Mouse (Mus musculus) ES-Bruce4 (cell line): Measurements from ENCODE around the gene Med21.

Experiments used
- CTCF ChIP-seq: IDR thresholded peaks from one replicate; pipeline ENCODE4 v1.8.1; 2011; ENCODE audit warnings: low read depth, low read length
- EP300 ChIP-seq: IDR thresholded peaks from 2 replicates; pipeline ENCODE4 v1.6.1; 2011; ENCODE audit warnings: low read depth, low read length; ENCODE audit not compliant: insufficient read depth
- POLR2A ChIP-seq: IDR thresholded peaks from one replicate; pipeline ENCODE4 v1.8.1; 2011; ENCODE audit warnings: low read length; ENCODE audit not compliant: insufficient read depth

GRCm38 (mm10) chr6:146630961-146631360, 11.4 kb upstream of the Med21 start:
- TF ChIP-seq EP300 (no peak), POLR2A (no peak), CTCF (no peak)
